Mouse (Mus musculus) cortical plate, adult 2 months (tissue): ENCODE measurements around the gene Cnpy3.

Experiments
- CTCF ChIP-seq: fragments of 200-500 bp; IDR thresholded peaks from 2 replicates; pipeline ENCODE4 v1.5.1; 2011; ENCODE audit warnings: mild to moderate bottlenecking, control low read depth, low read length; ENCODE audit not compliant: insufficient read depth; ENCODE audit errors: extremely low read depth
- POLR2A ChIP-seq: fragments of 200-500 bp; IDR thresholded peaks from 2 replicates; pipeline ENCODE4 v1.6.1; 2011; ENCODE audit warnings: mild to moderate bottlenecking, low read length, control low read depth; ENCODE audit not compliant: insufficient read depth; ENCODE audit errors: extremely low read depth

DNA sequence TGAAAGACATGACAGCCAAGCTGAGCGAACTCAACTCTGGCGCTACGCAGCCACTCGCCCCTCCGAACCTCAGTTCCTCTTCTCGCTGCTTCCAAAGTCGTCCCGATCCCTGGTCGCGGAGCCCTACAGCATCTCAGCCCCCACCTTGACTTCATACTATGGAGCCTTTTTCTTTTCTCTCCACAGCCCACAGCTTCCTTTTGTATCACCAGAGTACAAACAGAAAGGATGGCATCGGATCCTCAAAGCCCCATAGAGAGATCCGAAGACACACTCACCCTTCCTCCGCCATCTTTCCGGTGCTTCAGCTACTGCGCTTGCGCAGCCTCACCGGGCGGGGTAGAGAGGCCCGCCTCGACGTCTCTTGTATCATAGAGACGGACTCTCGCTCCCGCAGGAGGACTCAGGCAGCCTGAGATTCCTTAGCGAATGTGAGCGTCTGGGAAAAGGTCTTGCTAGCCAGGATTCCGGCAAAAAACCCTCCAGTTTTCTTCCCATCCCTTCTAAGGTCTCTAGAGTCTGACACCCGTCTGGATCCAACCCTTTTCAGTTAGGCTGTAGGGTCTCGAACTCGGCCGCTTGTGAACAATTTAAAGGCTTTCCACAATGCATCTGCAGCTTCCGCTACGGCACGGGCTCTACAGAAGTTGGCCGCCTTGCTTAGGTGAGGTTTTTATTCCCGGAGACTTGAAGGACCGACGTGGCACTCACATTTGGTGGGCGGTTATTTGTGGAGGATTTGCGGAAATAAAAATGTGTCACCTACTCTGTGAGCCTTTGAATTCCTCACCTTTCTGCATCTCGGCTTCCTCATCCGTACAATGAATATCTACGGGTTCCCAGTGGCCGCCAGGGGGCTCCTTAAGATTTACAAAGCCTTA, 30.6 kb upstream of the Cnpy3 start, which contains the start of gene Rpl7l1:
- TF ChIP-seq CTCF (peak; percentile 26; the same call in 1 of the 2 replicates), POLR2A (peak; percentile 95)
